Mouse (Mus musculus) testis, adult 2 months (tissue): ENCODE results near the gene Pfkfb4. TPM values are rescaled to one million over a fixed set of nuclear protein-coding genes. Genes with fewer than 3 reads are reported as not detected.
A peak's percentile ranks its signal among the peaks of the same experiment; 100 is the strongest.

ENCODE experiments used
- H3K27ac ChIP-seq: fragments of 200-500 bp; 2 replicates; pipeline ENCODE4 v1.5.1; 2012; ENCODE audit warnings: low read depth, low read length; ENCODE audit not compliant: control insufficient read depth, insufficient read depth
- H3K27me3 ChIP-seq: fragments of 200-500 bp; 2 replicates; pipeline ENCODE4 v1.6.1; 2012; ENCODE audit warnings: mild to moderate bottlenecking, low read length, moderate library complexity; ENCODE audit not compliant: control insufficient read depth, insufficient read depth
- H3K36me3 ChIP-seq: fragments of 200-500 bp; 2 replicates; pipeline ENCODE4 v1.6.1; 2012; ENCODE audit warnings: mild to moderate bottlenecking, low read length; ENCODE audit not compliant: control insufficient read depth, insufficient read depth
- H3K4me1 ChIP-seq: fragments of 200-500 bp; 2 replicates; pipeline ENCODE4 v1.6.1; 2012; ENCODE audit warnings: low read length; ENCODE audit not compliant: control insufficient read depth, insufficient read depth
- H3K4me3 ChIP-seq: fragments of 200-500 bp; 2 replicates; pipeline ENCODE4 v1.5.1; 2012; ENCODE audit warnings: low read depth, mild to moderate bottlenecking, low read length, moderate library complexity, mixed read lengths; ENCODE audit not compliant: control insufficient read depth
- CTCF ChIP-seq: fragments of 200-500 bp; IDR thresholded peaks from 2 replicates; pipeline ENCODE4 v1.5.1; 2012; ENCODE audit warnings: low read depth, mild to moderate bottlenecking, inconsistent platforms, low read length, moderate library complexity; ENCODE audit not compliant: control insufficient read depth, insufficient read depth, insufficient replicate concordance
- POLR2A ChIP-seq: fragments of 200-500 bp; IDR thresholded peaks from 2 replicates; pipeline ENCODE4 v1.6.1; 2012; ENCODE audit warnings: low read depth, mild to moderate bottlenecking, inconsistent platforms, low read length, moderate library complexity; ENCODE audit not compliant: control insufficient read depth
- polyA plus RNA-seq: library from polyadenylated mRNA; depleted of rRNA; stranded (reverse); fragments of >200 nt; gene quantifications from 2 replicates; pipeline ENCODE4 v1.2.3, GENCODE M21; 2012; rRNA removed

Pfkfb4 gene
- polyA plus RNA-seq, 1 experiment, result 41.2 TPM

DNA sequence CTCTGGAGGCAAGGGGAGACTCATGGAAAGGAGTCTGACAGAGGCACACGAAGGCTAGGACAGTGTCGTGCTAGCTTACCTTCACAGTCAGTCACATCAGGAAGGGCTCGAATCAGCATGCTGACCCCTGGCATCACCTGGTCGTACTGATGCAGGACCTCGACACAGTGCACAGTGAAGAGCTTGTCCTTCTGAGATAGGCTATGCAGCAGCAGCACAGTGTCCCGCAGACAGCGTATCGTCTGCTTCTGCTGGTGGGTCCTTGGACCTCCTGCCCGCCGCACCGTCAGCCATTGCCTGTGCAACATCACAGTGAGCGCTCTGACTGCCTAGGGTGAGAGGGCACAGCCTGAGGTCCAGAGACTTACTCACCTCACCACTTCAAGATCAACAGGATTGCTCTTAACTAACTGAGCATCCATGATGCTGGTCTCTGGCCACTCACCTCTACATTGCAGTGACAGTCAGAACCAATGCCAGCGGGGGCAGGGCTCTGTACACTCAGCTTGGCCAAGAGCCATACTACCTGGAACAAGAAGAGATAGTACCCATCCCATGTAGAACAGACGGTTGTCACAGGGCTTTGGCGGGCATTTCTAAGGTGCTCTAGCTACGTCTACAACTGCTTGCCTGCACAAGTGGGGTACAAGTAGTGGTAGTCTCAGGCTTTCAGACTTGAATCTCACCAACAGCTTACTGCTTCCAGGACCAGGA is 68.8 kb downstream of the Pfkfb4 start:
- TF ChIP-seq POLR2A, result no peak
- TF ChIP-seq CTCF, result no peak
- Histone ChIP-seq H3K4me3 (no peak overlapping the region), H3K27ac (no peak overlapping the region), H3K27me3 (no peaks in the 10 kb centered on the region), H3K4me1 (no peaks in the 10 kb centered on the region), H3K36me3 (no peaks in the 10 kb centered on the region)

DNA sequence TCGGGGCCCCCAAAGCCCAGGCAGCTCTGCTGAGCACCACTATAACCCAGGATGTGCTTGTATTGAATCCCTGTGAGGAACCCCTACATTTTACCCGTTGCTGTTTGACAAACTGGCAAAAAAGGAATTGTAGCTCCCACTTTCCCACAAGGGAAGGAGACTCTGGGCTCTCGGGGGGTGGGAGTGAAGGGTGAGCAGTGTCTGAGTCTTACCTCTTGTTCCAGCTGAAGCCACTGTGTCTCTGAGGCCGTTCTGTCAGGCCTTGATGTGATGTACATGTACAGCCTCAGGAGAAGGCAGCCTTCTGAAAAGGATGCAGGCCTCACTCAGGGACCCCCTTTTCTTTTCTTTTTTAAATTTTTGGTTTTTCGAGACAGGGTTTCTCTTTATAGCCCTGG is 69.3 kb downstream of the Pfkfb4 start:
- H3K27me3 ChIP-seq, result no peaks in the 10 kb centered on the region
- no peak overlapping the region for H3K27ac ChIP-seq
- no peak for TF ChIP-seq CTCF
- TF ChIP-seq POLR2A, result no peak
- H3K4me3 ChIP-seq, result no peak overlapping the region
- H3K36me3 ChIP-seq, result no peaks in the 10 kb centered on the region
- no peaks in the 10 kb centered on the region for H3K4me1 ChIP-seq

DNA sequence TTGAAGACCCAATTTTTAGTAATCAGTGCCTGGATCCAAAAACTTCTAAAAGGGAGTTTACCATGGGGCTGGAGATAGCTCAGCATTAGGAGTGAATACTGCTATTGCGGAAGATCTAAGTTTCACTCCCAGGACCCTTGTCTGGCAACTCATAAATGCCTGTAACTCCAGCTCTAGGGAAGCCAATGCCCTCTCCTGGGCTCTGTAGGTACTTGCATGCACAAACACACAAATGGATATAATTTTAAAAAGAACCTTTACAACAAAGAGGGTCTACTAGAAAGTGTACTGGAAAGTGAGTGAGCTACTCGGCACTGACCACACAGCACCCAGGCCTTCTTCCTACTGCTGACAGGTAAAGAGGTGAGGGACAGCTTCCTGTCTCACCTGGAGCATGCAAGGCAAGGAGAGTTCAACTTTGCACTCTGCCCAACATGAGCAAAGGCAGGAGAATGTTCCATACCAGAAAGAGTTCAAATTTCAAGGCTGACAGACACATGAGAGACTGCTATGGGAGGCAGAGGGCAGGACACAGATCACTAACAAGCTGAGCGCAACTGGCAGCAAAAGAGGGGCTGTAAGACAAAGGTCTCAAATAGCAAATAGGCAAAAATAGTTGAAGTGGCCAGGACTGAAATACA is 76.6 kb downstream of the Pfkfb4 start:
- TF ChIP-seq POLR2A (no peak), CTCF (no peak)
- H3K4me3 ChIP-seq, result no peak overlapping the region
- no peaks in the 10 kb centered on the region for H3K27me3 ChIP-seq
- no peak overlapping the region for H3K27ac ChIP-seq
- H3K36me3 ChIP-seq, result peaks cover 4% of the 10 kb centered on the region
- H3K4me1 ChIP-seq, result no peaks in the 10 kb centered on the region

GRCm38 (mm10) chr9:109073661-109074573 is 82.3 kb downstream of the Pfkfb4 start, which contains the start of gene Atrip:
Gene Atrip, minus strand, starts transcription at chr9:109074124.
- Histone ChIP-seq H3K27me3 (no peaks in the 10 kb centered on the region), H3K36me3 (peaks cover 3% of the 10 kb centered on the region), H3K27ac (peak within 1 kb of the TSS; percentile 84), H3K4me1 (peaks cover 3% of the 10 kb centered on the region), H3K4me3 (peak within 1 kb of the TSS; percentile 91)
- TF ChIP-seq POLR2A (peak; percentile 66), CTCF (no peak)

GRCm38 (mm10) chr9:109080516-109080915 is 88.9 kb downstream of the Pfkfb4 start:
- TF ChIP-seq CTCF, result no peak
- Histone ChIP-seq H3K27me3 (no peaks in the 10 kb centered on the region), H3K4me3 (no peak overlapping the region), H3K4me1 (peaks cover 4% of the 10 kb centered on the region), H3K36me3 (no peaks in the 10 kb centered on the region), H3K27ac (no peak overlapping the region)

- peak overlapping the region; percentile 91 for H3K4me3 ChIP-seq
- H3K4me1 ChIP-seq, result peaks cover 4% of the 10 kb centered on the region
- no peak overlapping the region for H3K27ac ChIP-seq
- no peaks in the 10 kb centered on the region for H3K36me3 ChIP-seq
- no peaks in the 10 kb centered on the region for H3K27me3 ChIP-seq
- TF ChIP-seq POLR2A (no peak), CTCF (no peak)
Measured at GRCm38 (mm10) chr9:109081749-109082123, 90.2 kb downstream of the Pfkfb4 start.

Other genes starting within 250 kb of the Pfkfb4 start
- gene Ip6k2, start 208.0 kb upstream of the Pfkfb4 start, polyA plus RNA-seq, result 49.7 and 54.0 TPM in 2 replicates
- gene Nckipsd, start 183.4 kb upstream of the Pfkfb4 start, polyA plus RNA-seq, result 5.6 and 5.9 TPM in 2 replicates
- gene Celsr3, start 165.5 kb upstream of the Pfkfb4 start, polyA plus RNA-seq, result 1.2 and 1.3 TPM in 2 replicates
- 7.2 and 8.4 TPM in 2 replicates for gene Slc26a6, start 138.5 kb upstream of the Pfkfb4 start, polyA plus RNA-seq
- 400 and 456 TPM in 2 replicates for gene Tmem89, start 77.2 kb upstream of the Pfkfb4 start, polyA plus RNA-seq
- gene Uqcrc1, start 55.1 kb upstream of the Pfkfb4 start, polyA plus RNA-seq, result 432 and 464 TPM in 2 replicates
- gene Col7a1, start 38.2 kb upstream of the Pfkfb4 start, polyA plus RNA-seq, result 3.4 and 4.9 TPM in 2 replicates
- gene Ucn2, start 5.8 kb upstream of the Pfkfb4 start, polyA plus RNA-seq, result 0.35 and 0.88 TPM in 2 replicates
- 21.0 and 22.7 TPM in 2 replicates for gene Shisa5, start 46.8 kb downstream of the Pfkfb4 start, polyA plus RNA-seq
- gene Trex1, start 68.0 kb downstream of the Pfkfb4 start, polyA plus RNA-seq, result 5.0 and 6.3 TPM in 2 replicates
- gene Atrip, start 82.3 kb downstream of the Pfkfb4 start, polyA plus RNA-seq, result 12.1 and 13.5 TPM in 2 replicates
- gene Ccdc51, start 90.7 kb downstream of the Pfkfb4 start, polyA plus RNA-seq, result 1.6 TPM in 2 replicates
- 66.4 and 120 TPM in 2 replicates for gene Tma7, start 90.8 kb downstream of the Pfkfb4 start, polyA plus RNA-seq
- 5.8 and 6.0 TPM in 2 replicates for gene Plxnb1, start 103.6 kb downstream of the Pfkfb4 start, polyA plus RNA-seq
- gene Fbxw21, start 170.3 kb downstream of the Pfkfb4 start, polyA plus RNA-seq, result not detected in 2 replicates
- 0.31 TPM in 1 of 2 replicates, not detected in the other for gene Fbxw13, start 204.2 kb downstream of the Pfkfb4 start, polyA plus RNA-seq
- 0.32 and 0.44 TPM in 2 replicates for gene Fbxw20, start 243.0 kb downstream of the Pfkfb4 start, polyA plus RNA-seq